Mouse (Mus musculus): ENCODE measurements around the gene 2410015M20Rik.

The 2410015M20Rik gene

DNA sequence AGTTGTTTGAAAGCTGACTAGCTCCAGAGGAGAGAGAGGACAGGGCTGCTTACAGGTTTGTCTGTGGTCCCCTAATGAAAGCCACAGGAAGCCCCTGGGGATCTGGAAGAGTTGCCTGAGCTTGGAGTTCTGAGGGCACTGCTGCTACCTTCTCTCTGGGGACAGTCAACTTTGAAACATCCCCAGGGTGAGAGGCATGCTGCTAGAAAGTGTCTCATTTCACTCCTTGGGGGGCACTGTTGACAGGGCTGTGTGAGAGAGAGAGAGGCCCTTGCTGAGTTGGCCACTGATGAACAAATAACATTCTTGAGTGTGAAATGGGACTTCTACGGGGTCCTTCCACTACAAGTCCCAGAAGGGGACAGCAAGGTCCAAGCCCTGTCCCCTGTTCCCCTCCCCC lies 21.8 kb downstream of the 2410015M20Rik start:
- no peak for TF ChIP-seq GATA4 (IDR thresholded peaks at IDR 0.05; ENCODE audit: insufficient replicate concordance, low read length)

DNA sequence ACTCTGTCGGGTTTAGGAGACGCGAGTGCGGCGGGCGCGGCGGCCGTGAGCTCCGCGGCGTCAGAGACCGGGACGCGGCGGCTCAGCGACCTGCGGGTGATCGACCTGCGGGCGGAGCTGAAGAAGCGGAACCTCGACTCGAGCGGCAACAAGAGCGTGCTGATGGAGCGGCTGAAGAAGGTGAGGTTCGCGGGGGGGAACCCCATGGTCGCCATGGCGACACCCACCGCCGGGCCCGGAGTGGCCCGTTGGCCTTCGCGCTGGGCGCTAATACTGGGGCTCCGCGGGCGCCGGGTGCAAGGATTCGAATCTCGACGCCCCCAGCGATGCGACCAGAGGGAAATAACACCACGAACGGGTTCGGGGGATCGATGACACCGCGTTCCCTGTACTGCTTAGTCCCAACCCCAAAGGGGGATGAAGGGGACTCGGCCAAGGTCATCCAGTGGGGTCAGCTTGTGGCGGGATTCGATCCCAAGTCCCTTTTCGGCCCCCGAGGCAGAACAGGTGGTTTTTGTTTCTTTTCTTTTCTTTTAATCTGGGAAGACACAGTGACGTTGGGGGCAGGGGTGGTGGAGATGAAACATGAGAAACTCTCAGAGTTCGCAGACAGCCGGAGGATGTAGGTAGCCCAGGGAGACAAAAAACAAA lies 24.3 kb downstream of the 2410015M20Rik start:
- no peak for TF ChIP-seq GATA4 (IDR thresholded peaks at IDR 0.05; ENCODE audit: insufficient replicate concordance, low read length)

DNA sequence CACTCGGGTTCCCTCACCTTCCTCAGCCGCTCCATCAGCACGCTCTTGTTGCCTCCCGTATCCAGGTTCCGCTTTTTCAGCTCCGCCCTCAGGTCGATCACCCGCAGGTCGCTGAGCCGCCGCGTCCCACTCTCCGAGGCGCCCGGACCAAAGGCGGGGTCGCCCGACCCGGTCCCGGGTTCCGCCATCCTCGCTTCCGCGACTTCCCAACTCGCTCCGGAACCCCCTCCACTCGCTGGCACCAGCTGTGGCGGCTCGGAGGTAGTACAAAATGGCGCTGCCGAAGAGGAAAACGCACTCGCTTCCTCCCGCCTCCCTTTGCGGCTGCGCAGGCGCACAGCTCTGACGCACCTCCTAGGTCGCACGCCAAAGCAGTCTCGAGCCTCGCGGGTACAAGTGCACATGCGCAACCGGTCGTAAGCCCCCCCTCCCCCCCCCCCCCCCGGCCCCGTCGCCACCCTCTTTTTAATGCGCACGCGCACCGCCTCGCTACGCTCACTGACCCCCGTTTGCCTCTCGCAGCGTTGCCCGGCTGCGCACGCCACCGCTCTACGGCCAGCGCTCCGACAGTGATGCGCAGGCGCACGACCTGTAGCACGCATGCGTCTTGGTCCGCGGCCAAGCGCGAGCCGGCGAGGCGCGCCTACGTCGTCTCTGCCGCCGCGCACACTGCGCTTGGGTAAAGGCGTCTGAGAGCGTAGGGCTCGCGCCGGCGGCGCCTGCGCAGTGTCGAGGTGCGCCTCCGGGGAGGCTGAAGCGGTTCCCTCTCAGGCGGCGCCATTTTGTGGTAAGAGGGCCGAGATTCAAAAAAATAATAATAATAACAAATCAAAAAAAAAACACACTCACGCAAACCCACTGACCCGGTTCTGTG lies 25.1 kb downstream of the 2410015M20Rik start, which contains the start of the genes Safb2 and Safb:
Gene Safb2, minus strand, starts transcription at position 329 of the 874 bp plus-strand sequence.
Gene Safb, plus strand, starts transcription at position 569 of the 874 bp plus-strand sequence.
- TF ChIP-seq GATA4 (IDR thresholded peaks at IDR 0.05; ENCODE audit: insufficient replicate concordance, low read length): no peak

GRCm38 (mm10) chr17:56583611-56584256 lies 25.8 kb downstream of the 2410015M20Rik start:
- TF ChIP-seq GATA4 (IDR thresholded peaks at IDR 0.05; ENCODE audit: insufficient replicate concordance, low read length): no peak

GRCm38 (mm10) chr17:56583071-56583470 lies 26.5 kb downstream of the 2410015M20Rik start:
- TF ChIP-seq GATA4 (IDR thresholded peaks at IDR 0.05; ENCODE audit: insufficient replicate concordance, low read length): no peak

GRCm38 (mm10) chr17:56572939-56573338 lies 36.6 kb downstream of the 2410015M20Rik start:
- no peak for TF ChIP-seq GATA4 (IDR thresholded peaks at IDR 0.05; ENCODE audit: insufficient replicate concordance, low read length)

- no peak for TF ChIP-seq GATA4 (IDR thresholded peaks at IDR 0.05; ENCODE audit: insufficient replicate concordance, low read length)
Observed at GRCm38 (mm10) chr17:56572154-56572553, 37.4 kb downstream of the 2410015M20Rik start.

GRCm38 (mm10) chr17:56570287-56570686 lies 39.3 kb downstream of the 2410015M20Rik start:
- TF ChIP-seq GATA4 (IDR thresholded peaks at IDR 0.05; ENCODE audit: insufficient replicate concordance, low read length): no peak

DNA sequence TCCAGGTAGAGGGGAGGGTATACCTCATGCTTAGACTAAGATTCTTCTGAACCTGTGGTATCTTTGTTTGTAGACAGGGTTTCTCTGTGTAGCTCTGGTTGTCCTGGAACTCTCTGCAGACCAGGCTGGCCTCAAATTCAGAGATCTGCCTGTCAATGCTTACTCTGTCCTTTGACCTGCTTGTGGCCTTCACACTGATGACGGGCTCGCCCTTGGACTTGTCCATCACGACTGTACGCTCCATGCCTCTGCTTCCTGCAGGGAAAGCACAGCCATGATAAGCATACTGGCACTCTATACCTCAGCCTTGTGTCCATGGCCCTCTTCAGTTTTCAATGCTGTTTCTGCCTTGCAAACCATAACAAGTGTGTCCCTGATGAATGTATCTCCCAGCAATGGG lies 42.2 kb downstream of the 2410015M20Rik start:
- no peak for TF ChIP-seq GATA4 (IDR thresholded peaks at IDR 0.05; ENCODE audit: insufficient replicate concordance, low read length)

GRCm38 (mm10) chr17:56566918-56567317 lies 42.7 kb downstream of the 2410015M20Rik start:
- TF ChIP-seq GATA4 (IDR thresholded peaks at IDR 0.05; ENCODE audit: insufficient replicate concordance, low read length): no peak

- TF ChIP-seq GATA4 (IDR thresholded peaks at IDR 0.05; ENCODE audit: insufficient replicate concordance, low read length): no peak
Observed at GRCm38 (mm10) chr17:56566293-56566692, 43.3 kb downstream of the 2410015M20Rik start.

DNA sequence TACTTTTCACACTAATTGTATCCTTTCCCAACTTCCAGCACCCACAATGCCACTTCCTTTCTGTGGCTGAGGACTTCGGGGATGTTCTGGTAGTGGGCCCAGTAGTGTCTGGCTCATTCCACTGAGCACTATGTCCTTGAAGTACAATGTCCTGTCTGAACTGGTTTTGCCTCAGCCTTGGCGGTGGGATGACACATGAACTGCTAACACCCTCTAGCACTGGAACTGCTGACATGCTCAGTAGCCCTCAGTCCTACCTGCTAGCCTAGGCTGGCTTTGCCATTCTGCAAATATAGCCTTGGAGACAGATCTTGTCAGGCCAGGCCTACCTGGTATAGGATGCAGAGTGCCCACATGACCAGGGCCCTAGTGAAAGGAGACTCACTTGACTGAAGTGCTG lies 47.7 kb downstream of the 2410015M20Rik start:
- no peak for TF ChIP-seq GATA4 (IDR thresholded peaks at IDR 0.05; ENCODE audit: insufficient replicate concordance, low read length)

DNA sequence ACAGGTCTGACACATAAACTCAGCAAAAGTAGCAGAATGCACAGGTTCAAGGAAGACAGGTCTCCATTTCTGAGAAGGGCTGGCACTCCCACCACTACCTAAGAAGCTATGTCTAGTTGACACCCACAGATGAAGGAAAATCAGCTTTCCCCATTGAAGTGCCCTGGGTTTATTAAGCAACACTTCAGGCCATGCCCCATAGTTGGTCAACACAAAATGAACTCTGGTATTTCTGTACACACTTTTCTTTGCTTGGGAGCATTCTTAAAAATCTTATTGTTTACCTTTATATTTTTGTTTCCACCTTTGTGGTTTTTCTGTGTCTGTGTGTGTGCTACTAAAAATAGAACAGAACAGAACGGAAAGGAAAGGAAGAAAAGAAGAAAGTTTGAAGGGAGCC lies 49.4 kb downstream of the 2410015M20Rik start:
- no peak for TF ChIP-seq GATA4 (IDR thresholded peaks at IDR 0.05; ENCODE audit: insufficient replicate concordance, low read length)

GRCm38 (mm10) chr17:56559386-56559785 lies 50.2 kb downstream of the 2410015M20Rik start:
- no peak for TF ChIP-seq GATA4 (IDR thresholded peaks at IDR 0.05; ENCODE audit: insufficient replicate concordance, low read length)

GRCm38 (mm10) chr17:56558448-56558847 lies 51.1 kb downstream of the 2410015M20Rik start:
- TF ChIP-seq GATA4 (IDR thresholded peaks at IDR 0.05; ENCODE audit: insufficient replicate concordance, low read length): no peak

Measured in liver, adult (tissue).